Mouse (Mus musculus) heart, postnatal 0 days (tissue): ENCODE measurements around the gene Agbl1.

Experiments
- CTCF ChIP-seq: IDR thresholded peaks from 2 replicates; pipeline ENCODE4 v1.5.1; 2016; ENCODE audit warnings: antibody characterized with exemption, control low read depth, low read depth
- EP300 ChIP-seq: IDR thresholded peaks from 2 replicates; pipeline ENCODE4 v1.6.1; 2016; ENCODE audit warnings: antibody characterized with exemption, low read depth

DNA sequence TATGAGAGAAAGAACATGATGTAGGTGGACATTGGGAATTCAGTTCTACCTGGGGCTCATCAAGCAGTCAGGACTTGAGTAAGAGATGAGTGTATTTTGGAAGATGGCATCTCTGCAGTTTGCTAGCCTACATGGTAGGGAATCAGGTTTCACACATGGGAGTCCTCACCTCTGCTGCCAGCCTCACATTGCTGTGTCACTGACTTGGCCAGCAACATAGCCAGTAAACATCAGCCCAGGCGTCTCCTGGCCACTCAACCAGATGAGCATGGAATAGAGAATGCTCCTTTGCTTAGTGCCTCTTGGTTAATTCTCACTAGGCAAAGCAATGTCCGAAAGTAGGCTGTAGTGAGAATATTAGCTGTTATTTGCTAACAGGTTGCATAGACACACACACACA is 255.9 kb downstream of the Agbl1 start:
- no peak for TF ChIP-seq CTCF
- TF ChIP-seq EP300 = no peak
